Mouse (Mus musculus) hindbrain, embryonic 11.5 days (tissue): Measurements from ENCODE around the gene Vmn1r160. TPM values are rescaled to one million over a fixed set of nuclear protein-coding genes. Genes with fewer than 3 reads are reported as not detected.
"Not testable (repeated sequence)": the region's sequence is repeated elsewhere in the genome, so short reads cannot be mapped to it uniquely, and the experiment has no call there.

ENCODE experiments used
- ATAC-seq: fragments of 200-750 bp; cut with Nextera tagmentation; 2 replicates; pipeline ENCODE4 v1.8.0; 2017; ENCODE audit warnings: mild to moderate bottlenecking, moderate TSS enrichment, moderate library complexity; ENCODE audit not compliant: low FRiP score
- DNase-seq: peaks from one replicate; pipeline ENCODE4 v3.0.0-alpha.2; 2015; ENCODE audit warnings: low spot score
- H3K27ac ChIP-seq: fragments of 300-500 bp; sonication (generic); 2 replicates; pipeline ENCODE4 v1.5.1; 2014; ENCODE audit warnings: mild to moderate bottlenecking, low read depth, low read length
- H3K27me3 ChIP-seq: fragments of 300-500 bp; sonication (generic); 2 replicates; pipeline ENCODE4 v1.6.1; 2014; ENCODE audit warnings: mild to moderate bottlenecking, low read length, moderate library complexity, mixed read lengths; ENCODE audit not compliant: control insufficient read depth, insufficient read depth
- H3K36me3 ChIP-seq: fragments of 300-500 bp; sonication (generic); 2 replicates; pipeline ENCODE4 v1.6.1; 2014; ENCODE audit warnings: mild to moderate bottlenecking, low read length, moderate library complexity, mixed read lengths; ENCODE audit not compliant: control insufficient read depth, insufficient read depth
- H3K4me1 ChIP-seq: fragments of 300-500 bp; sonication (generic); replicated peaks from 2 replicates; pipeline ENCODE4 v1.6.1; 2014; ENCODE audit warnings: low read length, mixed read lengths; ENCODE audit not compliant: control insufficient read depth, insufficient read depth
- H3K4me2 ChIP-seq: fragments of 300-500 bp; sonication (generic); replicated peaks from 2 replicates; pipeline ENCODE4 v1.6.1; 2014; ENCODE audit warnings: mild to moderate bottlenecking, low read depth, low read length
- H3K4me3 ChIP-seq: fragments of 300-500 bp; sonication (generic); 2 replicates; pipeline ENCODE4 v1.5.1; 2014; ENCODE audit warnings: low read depth, low read length
- H3K9ac ChIP-seq: fragments of 300-500 bp; sonication (generic); 2 replicates; pipeline ENCODE4 v1.6.1; 2014; ENCODE audit warnings: low read depth, low read length
- H3K9me3 ChIP-seq: fragments of 300-500 bp; sonication (generic); 2 replicates; pipeline ENCODE4 v1.6.1; 2016; ENCODE audit warnings: low read length; ENCODE audit not compliant: control insufficient read depth
- WGBS: fragments of 180-500 bp; shearing (Covaris S2); extraction: QIAGEN DNeasy Blood & Tissue Kit; methylation state at CpG from one replicate; pipeline ENCODE4 v1.1.7; 2014; 5-methylcytosine and 5-hydroxymethylcytosine counted together
- polyA plus RNA-seq: library from polyadenylated mRNA; unstranded; fragments of >200 nt; fragmentation: Nextera tagmentation; extraction: Ambion mirVana; gene quantifications from 2 replicates; pipeline ENCODE4 v1.2.1, GENCODE M21; 2014

The Vmn1r160 gene
- polyA plus RNA-seq: not detected in 2 replicates

- H3K4me3 ChIP-seq, H3K36me3 ChIP-seq, H3K27me3 ChIP-seq, H3K4me2 ChIP-seq, ATAC-seq, H3K27ac ChIP-seq, H3K4me1 ChIP-seq, DNase-seq, H3K9ac ChIP-seq, H3K9me3 ChIP-seq: not testable (repeated sequence)
- WGBS: 33% methylated on average over 1 of the region's 3 CpGs
Measured at GRCm38 (mm10) chr7:22870924-22871323, at the start of gene Vmn1r160. TSS of gene Vmn1r160 (plus strand) at chr7:22871224.

GRCm38 (mm10) chr7:22843505-22843904 is 27.5 kb upstream of the Vmn1r160 start, which contains the start of gene Vmn1r159:
TSS of gene Vmn1r159 (minus strand) at chr7:22843605.
- H3K36me3 ChIP-seq, H3K27me3 ChIP-seq, H3K27ac ChIP-seq, H3K4me1 ChIP-seq, DNase-seq, H3K9me3 ChIP-seq, H3K9ac ChIP-seq, ATAC-seq, H3K4me3 ChIP-seq, H3K4me2 ChIP-seq: not testable (repeated sequence)
- 61% methylated on average over 2 of the region's 3 CpGs for WGBS

Other genes with a start within 250 kb of the Vmn1r160 start
- not detected in 2 replicates for gene Vmn1r155, start 213.2 kb upstream of the Vmn1r160 start, polyA plus RNA-seq
- not detected in 2 replicates for gene Gm8693, start 178.9 kb upstream of the Vmn1r160 start, polyA plus RNA-seq
- not detected in 2 replicates for gene Gm4567, start 151.5 kb upstream of the Vmn1r160 start, polyA plus RNA-seq
- not detected in 2 replicates for gene Vmn1r157, start 109.5 kb upstream of the Vmn1r160 start, polyA plus RNA-seq
- gene Vmn1r158, start 80.4 kb upstream of the Vmn1r160 start, polyA plus RNA-seq: not detected in 2 replicates
- not detected in 2 replicates for gene Vmn1r159, start 27.6 kb upstream of the Vmn1r160 start, polyA plus RNA-seq
- gene Gm4214, start 113.4 kb downstream of the Vmn1r160 start, polyA plus RNA-seq: not detected in 2 replicates
- gene Gm4216, start 148.7 kb downstream of the Vmn1r160 start, polyA plus RNA-seq: not detected in 2 replicates
- not detected in 2 replicates for gene Vmn1r163, start 184.3 kb downstream of the Vmn1r160 start, polyA plus RNA-seq
- not detected in 2 replicates for gene Gm8720, start 196.2 kb downstream of the Vmn1r160 start, polyA plus RNA-seq